Mouse (Mus musculus) CH12.LX (cell line): ENCODE results near the gene Cog2.

ENCODE experiments used
- CHD2 ChIP-seq: IDR thresholded peaks from 2 replicates; pipeline ENCODE4 v1.6.1; 2011; ENCODE audit warnings: low read length, improper control_type of control experiment
- CTCF ChIP-seq, 2 experiments: IDR thresholded peaks in 1 of 2; conservative IDR thresholded peaks in 1 of 2; 2 replicates each; pipeline ENCODE4 v1.5.1; 2011 to 2012; ENCODE audit warnings: low read depth in 2 of 2, low read length in 2 of 2, improper control_type of control experiment in 1 of 2, inconsistent platforms in 1 of 2, mild to moderate bottlenecking in 1 of 2, moderate library complexity in 1 of 2
- EP300 ChIP-seq: IDR thresholded peaks from 2 replicates; pipeline ENCODE4 v1.6.1; 2011; ENCODE audit warnings: low read length, improper control_type of control experiment
- JUN ChIP-seq: IDR thresholded peaks from 2 replicates; pipeline ENCODE4 v1.6.1; 2011; ENCODE audit warnings: low read depth, mild to moderate bottlenecking, low read length, improper control_type of control experiment, moderate library complexity; ENCODE audit not compliant: insufficient read depth
- MYC ChIP-seq: IDR thresholded peaks from 2 replicates; pipeline ENCODE4 v1.6.1; 2011; ENCODE audit warnings: low read depth, mild to moderate bottlenecking, improper control_type of control experiment, low read length
- POLR2A ChIP-seq: IDR thresholded peaks from 2 replicates; pipeline ENCODE4 v1.6.1; 2011; ENCODE audit warnings: low read depth, mild to moderate bottlenecking, improper control_type of control experiment, low read length
- TBP ChIP-seq: conservative IDR thresholded peaks from 2 replicates; pipeline ENCODE4 v1.6.1; 2011; ENCODE audit warnings: low read depth, low read length, improper control_type of control experiment
- USF1 ChIP-seq: IDR thresholded peaks from 2 replicates; pipeline ENCODE4 v1.6.1; 2014; ENCODE audit warnings: low read depth, mild to moderate bottlenecking, inconsistent platforms, low read length, improper control_type of control experiment

- TF ChIP-seq CTCF (conservative IDR thresholded peaks at IDR 0.05 in 1 of 2, IDR thresholded peaks at IDR 0.05 in 1 of 2; ENCODE audit: low read depth in 2 of 2, low read length in 2 of 2) (no peak), POLR2A (no peak), TBP (no peak), JUN (no peak), USF1 (no peak), CHD2 (no peak), MYC (no peak), EP300 (no peak)
These were observed 10.0 kb downstream of the Cog2 start for GRCm38 (mm10) chr8:124530556-124530955.
